Mouse (Mus musculus): ENCODE measurements around the gene Pibf1.

DNA sequence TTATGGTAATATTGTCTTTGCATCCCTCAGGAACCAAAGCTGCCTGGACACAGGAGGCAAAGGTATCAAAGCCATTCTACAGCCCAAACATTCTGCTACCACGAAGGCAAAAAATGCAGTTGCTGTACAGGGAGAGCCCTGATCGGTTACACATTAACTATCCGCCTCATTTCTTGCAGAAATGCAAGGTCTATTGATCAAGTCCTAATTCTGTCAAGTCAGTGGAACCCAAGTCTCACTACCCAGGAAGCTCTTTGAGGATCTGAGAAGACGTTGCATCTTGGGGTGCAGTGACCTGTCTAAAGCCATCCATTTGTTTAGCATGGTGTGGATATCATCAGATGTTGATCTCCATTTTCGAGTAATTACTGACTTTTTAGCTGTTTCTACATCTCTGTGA lies 181.2 kb downstream of the Pibf1 start:
- no peak for TF ChIP-seq POLR2A (IDR thresholded peaks at IDR 0.05; ENCODE audit: borderline replicate concordance, extremely low read depth, low read depth, low read length)
- TF ChIP-seq CTCF (IDR thresholded peaks at IDR 0.05; ENCODE audit: insufficient read depth, low read length) = no peak

Data from lung, adult 2 months (tissue).